Mouse (Mus musculus) myocyte (in vitro differentiated cells): ENCODE results near the gene Srsf2. TPM values are rescaled to one million over a fixed set of nuclear protein-coding genes. Genes with fewer than 3 reads are reported as not detected.

Experiments
- H3K27me3 ChIP-seq: one replicate; pipeline ENCODE4 v1.6.1; 2011; ENCODE audit not compliant: control insufficient read depth, insufficient read depth, insufficient read length
- H3K36me3 ChIP-seq: one replicate; pipeline ENCODE4 v1.6.1; 2011; ENCODE audit not compliant: control insufficient read depth, insufficient read depth
- H3K4me2 ChIP-seq: one replicate; pipeline ENCODE4 v1.6.1; 2011; ENCODE audit warnings: low read depth, control low read depth
- H3K4me3 ChIP-seq: one replicate; pipeline ENCODE4 v1.5.1; 2011; ENCODE audit warnings: mild to moderate bottlenecking, control low read depth, moderate library complexity
- H3K79me2 ChIP-seq: one replicate; pipeline ENCODE4 v1.6.1; 2011; ENCODE audit not compliant: control insufficient read depth, insufficient read depth
- H3ac ChIP-seq: one replicate; pipeline ENCODE4 v1.6.1; 2011; ENCODE audit not compliant: control insufficient read depth, insufficient read length
- CEBPB ChIP-seq: IDR thresholded peaks from 2 replicates; pipeline ENCODE4 v1.6.1; 2011; ENCODE audit warnings: mild to moderate bottlenecking, moderate library complexity; ENCODE audit not compliant: poor library complexity, insufficient read depth, severe bottlenecking
- E2F4 ChIP-seq: IDR thresholded peaks from one replicate; pipeline ENCODE4 v1.6.1; 2011; ENCODE audit warnings: mild to moderate bottlenecking, control low read depth, moderate library complexity; ENCODE audit not compliant: insufficient read depth
- MAX ChIP-seq: IDR thresholded peaks from one replicate; pipeline ENCODE4 v1.6.1; 2011; ENCODE audit warnings: low read depth, mild to moderate bottlenecking, control low read depth
- MYOD1 ChIP-seq, 3 experiments: IDR thresholded peaks; one replicate each; pipeline ENCODE4 v1.6.1; 2011; ENCODE audit warnings: control low read depth in 2 of 3, low read depth in 2 of 3, mild to moderate bottlenecking in 2 of 3, moderate library complexity in 1 of 3; ENCODE audit not compliant: insufficient read length in 2 of 3, control insufficient read depth in 1 of 3
- MYOG ChIP-seq, 3 experiments: IDR thresholded peaks; one replicate each; pipeline ENCODE4 v1.6.1; 2011; ENCODE audit warnings: control low read depth in 2 of 3, low read depth in 2 of 3, mild to moderate bottlenecking in 2 of 3; ENCODE audit not compliant: insufficient read length in 2 of 3, control insufficient read depth in 1 of 3, insufficient read depth in 1 of 3
- POLR2A ChIP-seq: IDR thresholded peaks from one replicate; pipeline ENCODE4 v1.6.1; 2011; ENCODE audit warnings: low read depth, mild to moderate bottlenecking, control low read depth, moderate library complexity; ENCODE audit not compliant: insufficient read length
- POLR2AphosphoS2 ChIP-seq: IDR thresholded peaks from one replicate; pipeline ENCODE4 v1.6.1; 2011; ENCODE audit warnings: low read depth, control low read depth; ENCODE audit not compliant: insufficient read length
- REST ChIP-seq: IDR thresholded peaks from one replicate; pipeline ENCODE4 v1.6.1; 2011; ENCODE audit warnings: mild to moderate bottlenecking, control low read depth, moderate library complexity; ENCODE audit not compliant: insufficient read depth, insufficient read length
- SRF ChIP-seq: IDR thresholded peaks from one replicate; pipeline ENCODE4 v1.6.1; 2011; ENCODE audit warnings: low read depth; ENCODE audit not compliant: control insufficient read depth, insufficient read length
- TCF12 ChIP-seq: IDR thresholded peaks from one replicate; pipeline ENCODE4 v1.6.1; 2011; ENCODE audit warnings: mild to moderate bottlenecking, control low read depth; ENCODE audit not compliant: poor library complexity, insufficient read depth, severe bottlenecking
- TCF3 ChIP-seq: IDR thresholded peaks from one replicate; pipeline ENCODE4 v1.6.1; 2011; ENCODE audit warnings: low read depth, control low read depth; ENCODE audit not compliant: insufficient read length
- USF1 ChIP-seq: IDR thresholded peaks from one replicate; pipeline ENCODE4 v1.6.1; 2011; ENCODE audit warnings: low read depth, mild to moderate bottlenecking, control low read depth, moderate library complexity
- polyA plus RNA-seq: library from polyadenylated mRNA; unstranded; fragments of >200 nt; fragmentation: generic; extraction: Trizol; gene quantifications from one replicate; pipeline ENCODE4 v1.2.1, GENCODE M21; 2012; ENCODE audit warnings: missing spikeins

The Srsf2 gene
- polyA plus RNA-seq, 1 experiment, result 145 TPM

DNA sequence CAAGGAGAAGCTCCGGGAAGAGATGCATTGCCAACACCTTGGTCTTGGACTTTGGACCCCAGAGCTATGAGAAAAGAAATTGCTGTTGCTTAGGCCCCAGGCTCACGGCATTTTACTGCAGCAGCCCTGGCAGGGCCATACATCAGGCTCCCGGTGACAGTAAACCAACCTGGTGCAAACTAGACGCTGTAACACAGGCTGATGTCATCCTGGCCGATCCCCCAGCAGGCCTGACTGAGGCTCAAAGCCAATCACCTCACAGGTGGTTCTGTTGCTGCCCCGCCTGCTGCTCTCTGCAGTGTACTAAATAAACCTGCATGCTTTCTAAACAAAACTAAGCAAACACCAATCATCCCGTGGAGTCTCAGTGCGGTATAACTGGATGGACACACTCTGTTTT, 34.2 kb downstream of the Srsf2 start:
- Histone ChIP-seq H3K4me3 (no peak overlapping the region), H3K27me3 (no peaks in the 10 kb centered on the region), H3K4me2 (no peak overlapping the region), H3K36me3 (no peaks in the 10 kb centered on the region), H3ac (no peak overlapping the region), H3K79me2 (peaks cover 74% of the 10 kb centered on the region)
- TF ChIP-seq MAX (no peak), POLR2A (no peak), CEBPB (no peak), MYOG (IDR thresholded peaks at IDR 0.05; ENCODE audit: control insufficient read depth in 1 of 3, insufficient read depth in 1 of 3, insufficient read length in 2 of 3, low read depth in 2 of 3) (no peak), TCF12 (no peak), USF1 (no peak), E2F4 (no peak), MYOD1 (IDR thresholded peaks at IDR 0.05; ENCODE audit: control insufficient read depth in 1 of 3, insufficient read length in 2 of 3, low read depth in 2 of 3) (no peak), TCF3 (no peak), POLR2AphosphoS2 (no peak), SRF (no peak), REST (no peak)

DNA sequence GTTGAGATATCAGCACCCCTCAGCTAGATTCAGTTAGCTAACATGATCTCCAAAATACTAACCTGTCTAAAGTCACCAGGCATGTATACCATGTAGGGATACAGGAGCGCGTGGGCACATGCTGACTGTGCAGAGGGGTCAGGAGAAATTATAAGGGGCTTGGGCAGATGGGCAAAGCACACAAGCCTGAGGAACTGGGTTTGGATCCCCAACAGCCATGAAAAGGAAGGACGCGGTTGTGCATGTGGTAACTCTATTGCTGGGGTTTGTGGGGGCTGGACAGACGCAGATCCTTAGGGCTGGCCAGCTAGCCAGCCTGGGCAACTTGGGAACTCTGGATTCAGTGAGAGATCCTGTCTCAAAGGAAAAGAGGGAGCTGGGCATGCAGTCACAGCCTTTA, 35.3 kb downstream of the Srsf2 start:
- Histone ChIP-seq H3K4me2 (peak overlapping the region; percentile 73), H3K79me2 (peaks cover 68% of the 10 kb centered on the region), H3K36me3 (no peaks in the 10 kb centered on the region), H3K27me3 (no peaks in the 10 kb centered on the region), H3K4me3 (no peak overlapping the region), H3ac (no peak overlapping the region)
- no peak for TF ChIP-seq MYOG (IDR thresholded peaks at IDR 0.05; ENCODE audit: control insufficient read depth in 1 of 3, insufficient read depth in 1 of 3, insufficient read length in 2 of 3, low read depth in 2 of 3)

DNA sequence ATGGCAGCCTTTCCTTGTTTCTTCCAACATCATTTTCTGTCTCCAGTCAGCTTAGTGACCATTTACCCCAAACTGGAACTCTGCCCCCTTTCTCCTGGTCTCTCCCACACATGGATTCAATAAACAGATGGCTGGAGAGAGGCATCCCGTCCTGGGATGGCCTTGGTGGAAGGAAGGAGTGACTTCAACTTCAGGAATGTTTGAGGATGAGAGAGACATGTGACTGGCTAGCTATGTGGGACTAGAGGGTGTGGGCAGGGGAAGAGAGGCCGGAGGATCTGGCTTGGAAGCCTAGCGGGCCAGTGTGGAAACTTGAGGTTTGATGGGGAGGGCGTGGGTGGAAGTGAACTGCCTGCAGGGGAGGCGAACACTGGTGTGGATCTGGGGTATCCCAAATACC, 36.1 kb downstream of the Srsf2 start:
- Histone ChIP-seq H3ac (no peak overlapping the region), H3K36me3 (no peaks in the 10 kb centered on the region), H3K4me3 (no peak overlapping the region), H3K79me2 (peaks cover 60% of the 10 kb centered on the region), H3K4me2 (peak overlapping the region; percentile 73), H3K27me3 (no peaks in the 10 kb centered on the region)
- TF ChIP-seq POLR2AphosphoS2, result peak; percentile 11
- no peak for TF ChIP-seq CEBPB
- TF ChIP-seq TCF12, result no peak
- peak in 1 of 3 experiments; percentile 34 for TF ChIP-seq MYOG (IDR thresholded peaks at IDR 0.05; ENCODE audit: control insufficient read depth in 1 of 3, insufficient read depth in 1 of 3, insufficient read length in 2 of 3, low read depth in 2 of 3)
- no peak for TF ChIP-seq SRF
- peak; percentile 45 for TF ChIP-seq MAX
- TF ChIP-seq POLR2A, result peak; percentile 26
- TF ChIP-seq USF1, result peak; percentile 94
- TF ChIP-seq REST, result no peak
- TF ChIP-seq TCF3, result no peak
- no peak for TF ChIP-seq E2F4
- TF ChIP-seq MYOD1 (IDR thresholded peaks at IDR 0.05; ENCODE audit: control insufficient read depth in 1 of 3, insufficient read length in 2 of 3, low read depth in 2 of 3), result peak in 1 of 3 experiments; percentile 56

DNA sequence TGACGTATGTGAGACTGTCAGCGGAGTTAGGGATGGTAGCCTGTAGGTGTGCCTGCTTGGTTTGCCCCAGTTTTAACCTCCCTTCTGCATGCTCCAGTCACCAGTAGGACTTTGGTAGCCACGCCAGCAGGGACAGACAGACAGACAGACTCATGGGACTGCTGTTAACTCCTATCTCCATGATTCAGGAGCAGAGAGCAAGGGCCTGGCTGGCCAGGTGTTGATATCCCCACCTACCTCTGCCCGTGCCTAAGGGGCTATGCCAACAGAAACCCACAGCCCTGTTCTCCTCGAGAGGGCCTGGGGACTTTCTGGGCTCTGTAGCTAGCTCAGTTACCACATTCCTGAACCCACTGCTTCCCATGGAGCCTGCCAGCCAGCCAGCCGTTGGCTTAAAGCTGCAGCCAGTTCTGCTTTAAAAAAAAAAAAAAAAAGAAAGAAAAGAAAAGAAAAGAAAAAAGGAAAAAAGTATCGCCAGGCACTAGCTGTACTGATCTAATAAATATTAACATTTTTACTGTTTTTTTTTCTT, 37.9 kb downstream of the Srsf2 start:
- Histone ChIP-seq H3K36me3 (peaks cover 10% of the 10 kb centered on the region), H3K79me2 (peaks cover 46% of the 10 kb centered on the region), H3K27me3 (no peaks in the 10 kb centered on the region), H3K4me2 (peak overlapping the region; percentile 70), H3K4me3 (no peak overlapping the region), H3ac (no peak overlapping the region)
- peak; percentile 21 for TF ChIP-seq POLR2AphosphoS2
- TF ChIP-seq USF1, result no peak
- peak; percentile 29 for TF ChIP-seq POLR2A

DNA sequence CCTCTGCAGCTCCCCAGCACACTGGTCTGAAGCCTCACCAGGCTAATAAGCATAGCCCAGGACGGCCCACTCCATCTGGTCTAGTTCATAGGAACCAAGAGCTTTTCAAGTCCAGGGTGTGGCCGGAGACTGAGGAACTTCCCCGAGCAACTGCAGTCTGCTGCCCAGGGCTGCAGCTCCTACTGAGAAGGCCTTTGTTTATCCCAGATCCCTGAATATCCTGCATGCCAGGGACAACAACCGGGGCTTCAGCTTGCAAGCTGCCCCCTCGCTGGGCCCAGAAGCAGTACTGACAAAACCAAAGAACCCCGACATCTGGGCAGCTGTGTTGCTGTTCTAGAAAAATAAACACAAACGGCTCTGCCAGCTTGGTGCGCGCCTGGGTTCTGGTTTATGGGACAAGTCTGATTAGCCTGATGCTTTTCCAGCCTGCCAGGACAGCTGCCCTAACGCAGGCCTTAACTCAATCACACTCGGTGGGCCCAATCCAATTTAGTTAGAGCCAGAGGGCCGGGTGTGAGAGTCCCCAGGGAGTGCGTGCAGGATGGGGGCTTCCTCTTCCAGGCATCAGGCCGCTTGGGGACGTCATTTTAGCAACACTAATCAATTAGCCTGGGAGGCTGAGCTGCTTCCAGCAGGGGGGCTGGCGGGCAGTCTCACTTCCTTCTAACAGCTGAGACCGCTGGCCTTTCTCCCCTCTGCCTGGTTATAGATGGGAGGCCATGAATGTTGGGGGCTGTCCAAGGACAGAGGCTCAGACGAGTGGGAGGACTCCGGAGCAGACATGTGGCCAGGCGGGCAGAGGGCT, 38.6 kb downstream of the Srsf2 start:
- no peak overlapping the region for H3K4me3 ChIP-seq
- peak overlapping the region; percentile 70 for H3K4me2 ChIP-seq
- no peak overlapping the region for H3ac ChIP-seq
- no peaks in the 10 kb centered on the region for H3K27me3 ChIP-seq
- TF ChIP-seq POLR2AphosphoS2 (no peak), SRF (peak; percentile 8), CEBPB (no peak), POLR2A (no peak), REST (no peak), MYOD1 (IDR thresholded peaks at IDR 0.05; ENCODE audit: control insufficient read depth in 1 of 3, insufficient read length in 2 of 3, low read depth in 2 of 3) (peak in 2 of 3 experiments; percentile 12 to 52), TCF3 (no peak)
- H3K79me2 ChIP-seq, result peaks cover 39% of the 10 kb centered on the region
- peaks cover 11% of the 10 kb centered on the region for H3K36me3 ChIP-seq
